Mouse (Mus musculus) stomach, embryonic 14.5 days (tissue): ENCODE measurements around the gene Dennd1b. TPM values are rescaled to one million over a fixed set of nuclear protein-coding genes. Genes with fewer than 3 reads are reported as not detected.

Experiments used
- ATAC-seq: fragments of 200-750 bp; cut with Nextera tagmentation; 2 replicates; pipeline ENCODE4 v1.8.0; 2017; ENCODE audit warnings: low read depth, moderate TSS enrichment; ENCODE audit not compliant: insufficient number of reproducible peaks, insufficient read depth, low FRiP score
- H3K27ac ChIP-seq: fragments of 300-500 bp; sonication (generic); 2 replicates; pipeline ENCODE4 v1.5.1; 2014; ENCODE audit warnings: mild to moderate bottlenecking, low read length, moderate library complexity, mixed read lengths
- H3K27me3 ChIP-seq: fragments of 300-500 bp; sonication (generic); 2 replicates; pipeline ENCODE4 v1.6.1; 2014; ENCODE audit warnings: low read length, control low read depth, mixed read lengths; ENCODE audit not compliant: control insufficient read depth, insufficient read depth
- H3K36me3 ChIP-seq: fragments of 300-500 bp; sonication (generic); 2 replicates; pipeline ENCODE4 v1.6.1; 2014; ENCODE audit warnings: mild to moderate bottlenecking, control low read depth, low read length, moderate library complexity, mixed read lengths; ENCODE audit not compliant: control insufficient read depth, insufficient read depth
- H3K4me1 ChIP-seq: fragments of 300-500 bp; sonication (generic); 2 replicates; pipeline ENCODE4 v1.6.1; 2014; ENCODE audit warnings: low read length, control low read depth, mixed read lengths; ENCODE audit not compliant: control insufficient read depth, insufficient read depth
- H3K4me2 ChIP-seq: fragments of 300-500 bp; sonication (generic); replicated peaks from 2 replicates; pipeline ENCODE4 v1.6.1; 2014; ENCODE audit warnings: low read depth, low read length, control low read depth
- H3K4me3 ChIP-seq: fragments of 300-500 bp; sonication (generic); 2 replicates; pipeline ENCODE4 v1.5.1; 2014; ENCODE audit warnings: low read depth, low read length, control low read depth
- H3K9ac ChIP-seq: fragments of 300-500 bp; sonication (generic); replicated peaks from 2 replicates; pipeline ENCODE4 v1.6.1; 2014; ENCODE audit warnings: low read depth, mild to moderate bottlenecking, control low read depth, low read length, moderate library complexity, mixed read lengths
- H3K9me3 ChIP-seq: fragments of 300-500 bp; sonication (generic); 2 replicates; pipeline ENCODE4 v1.6.1; 2016; ENCODE audit warnings: low read depth, low read length, control low read depth; ENCODE audit not compliant: control insufficient read depth
- whole genome bisulfite sequencing: fragments of 180-500 bp; shearing (Covaris S2); extraction: QIAGEN DNeasy Blood & Tissue Kit; methylation state at CpG from one replicate; pipeline ENCODE4 v1.1.7; 2014; 5-methylcytosine and 5-hydroxymethylcytosine counted together
- polyA plus RNA-seq: library from polyadenylated mRNA; unstranded; fragments of >200 nt; fragmentation: Nextera tagmentation; extraction: Ambion mirVana; gene quantifications from 2 replicates; pipeline ENCODE4 v1.2.1, GENCODE M21; 2014

Dennd1b gene
- polyA plus RNA-seq, 1 experiment from 2014 or later: 12.8 TPM

- H3K27ac ChIP-seq: no peak overlapping the region
- no peak overlapping the region for H3K9ac ChIP-seq
- no peak overlapping the region for H3K4me2 ChIP-seq
- no peaks in the 10 kb centered on the region for H3K4me1 ChIP-seq
- no peaks in the 10 kb centered on the region for H3K36me3 ChIP-seq
- no peak for ATAC-seq
- H3K9me3 ChIP-seq: no peaks in the 10 kb centered on the region
- H3K4me3 ChIP-seq: no peak overlapping the region
- H3K27me3 ChIP-seq: no peaks in the 10 kb centered on the region
These were observed 6.7 kb upstream of the Dennd1b start for GRCm38 (mm10) chr1:138956511-138956910.

GRCm38 (mm10) chr1:138957111-138957510, 6.1 kb upstream of the Dennd1b start:
- Histone ChIP-seq H3K4me3 (no peak overlapping the region), H3K36me3 (no peaks in the 10 kb centered on the region), H3K4me1 (no peaks in the 10 kb centered on the region), H3K4me2 (no peak overlapping the region), H3K9me3 (no peaks in the 10 kb centered on the region), H3K9ac (no peak overlapping the region), H3K27ac (no peak overlapping the region), H3K27me3 (no peaks in the 10 kb centered on the region)
- ATAC-seq: no peak
- 70% methylated on average over 4 of the region's 4 CpGs for WGBS

- Histone ChIP-seq H3K36me3 (no peaks in the 10 kb centered on the region), H3K9me3 (no peaks in the 10 kb centered on the region), H3K4me2 (no peak overlapping the region), H3K27me3 (no peaks in the 10 kb centered on the region), H3K4me1 (no peaks in the 10 kb centered on the region), H3K27ac (no peak overlapping the region), H3K4me3 (no peak overlapping the region), H3K9ac (no peak overlapping the region)
- no peak for ATAC-seq
- 69% methylated on average over 3 of the region's 3 CpGs for WGBS
These were observed 4.4 kb upstream of the Dennd1b start for GRCm38 (mm10) chr1:138958863-138959262.

DNA sequence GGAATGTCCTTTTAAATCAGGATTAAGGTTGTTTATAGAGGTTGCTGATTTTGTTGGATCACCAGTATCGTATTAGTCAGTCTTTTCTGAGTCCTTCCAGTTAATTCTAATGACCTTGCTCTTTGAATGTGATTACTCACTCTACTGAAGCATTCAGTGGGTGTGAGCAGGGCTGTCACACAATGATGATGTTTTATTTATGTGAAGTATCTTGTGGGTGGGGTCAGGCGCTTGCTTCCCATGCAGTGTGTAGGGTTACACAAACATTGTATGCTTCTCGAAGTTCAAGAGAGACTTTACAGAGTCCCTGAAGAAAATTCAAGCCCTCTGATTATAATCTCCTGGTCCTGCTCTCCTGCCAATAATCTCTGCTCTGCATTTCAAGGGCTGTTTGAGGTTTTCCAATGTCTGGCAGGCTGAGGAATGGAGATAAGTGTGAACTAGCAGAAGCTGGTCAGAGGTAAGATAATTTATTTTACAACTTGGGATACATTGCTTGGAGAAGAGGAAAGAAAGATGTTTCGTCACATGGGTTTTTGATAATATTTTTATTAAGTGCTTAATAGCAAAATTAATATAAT, 3.2 kb upstream of the Dennd1b start:
- ATAC-seq: no peak
- 31% methylated on average over 4 of the region's 4 CpGs for WGBS

DNA sequence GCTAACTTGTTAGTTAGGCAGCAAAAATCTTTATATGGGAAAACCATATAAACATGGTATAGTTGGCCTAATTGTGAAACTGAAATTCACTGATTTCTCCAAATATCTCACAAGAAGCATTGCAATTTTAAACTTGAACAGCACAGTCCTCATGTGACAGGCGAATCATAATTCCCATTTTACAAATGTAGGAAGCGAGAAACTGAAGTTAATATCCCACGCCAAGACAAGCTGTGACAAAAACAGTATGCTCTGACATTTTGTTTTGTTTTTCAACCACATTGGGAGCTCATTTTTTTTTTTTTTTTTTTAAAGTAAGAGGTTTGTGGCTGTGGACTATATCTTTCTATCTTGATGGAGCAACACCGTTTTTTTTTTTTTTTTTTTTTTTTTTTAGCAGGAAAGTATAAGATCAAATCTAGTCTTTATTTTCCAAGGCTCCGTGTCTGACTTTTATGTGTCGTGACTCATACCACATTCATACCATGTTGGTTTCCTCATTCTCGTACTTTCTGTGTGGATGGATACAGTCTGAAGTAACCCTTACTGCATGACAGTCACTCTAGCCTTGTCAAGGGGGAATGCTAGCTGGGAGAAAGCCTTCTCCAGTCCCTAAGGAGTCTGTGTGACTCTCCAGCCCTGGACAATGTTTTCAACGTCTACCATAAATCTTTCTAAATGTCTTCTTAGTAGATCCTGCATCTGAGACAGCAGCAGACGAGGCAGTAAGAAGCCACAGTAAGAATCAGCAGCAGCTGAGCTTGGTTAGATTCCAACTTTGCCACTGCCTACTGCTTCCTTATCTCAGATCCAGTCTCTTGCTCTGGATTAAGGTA, 751 bp upstream of the Dennd1b start:
- no peak overlapping the region; the same call in 1 of the 2 replicates for H3K27ac ChIP-seq
- no peaks in the 10 kb centered on the region; the same call in 1 of the 2 replicates for H3K36me3 ChIP-seq
- peak overlapping the region; percentile 62 for H3K4me2 ChIP-seq
- WGBS: 46% methylated on average over 9 of the region's 9 CpGs
- ATAC-seq: no peak
- H3K4me3 ChIP-seq: peak overlapping the region; percentile 69; the same call in 1 of the 2 replicates
- H3K9me3 ChIP-seq: no peaks in the 10 kb centered on the region
- H3K4me1 ChIP-seq: no peaks in the 10 kb centered on the region
- H3K9ac ChIP-seq: no peak overlapping the region
- H3K27me3 ChIP-seq: no peaks in the 10 kb centered on the region

More for the DNA sequence above, 3.2 kb upstream of the Dennd1b start:
- Histone ChIP-seq H3K4me3 (no peak overlapping the region), H3K9me3 (no peaks in the 10 kb centered on the region), H3K27ac (no peak overlapping the region), H3K27me3 (no peaks in the 10 kb centered on the region), H3K9ac (no peak overlapping the region), H3K4me1 (no peaks in the 10 kb centered on the region), H3K4me2 (no peak overlapping the region), H3K36me3 (no peaks in the 10 kb centered on the region)

DNA sequence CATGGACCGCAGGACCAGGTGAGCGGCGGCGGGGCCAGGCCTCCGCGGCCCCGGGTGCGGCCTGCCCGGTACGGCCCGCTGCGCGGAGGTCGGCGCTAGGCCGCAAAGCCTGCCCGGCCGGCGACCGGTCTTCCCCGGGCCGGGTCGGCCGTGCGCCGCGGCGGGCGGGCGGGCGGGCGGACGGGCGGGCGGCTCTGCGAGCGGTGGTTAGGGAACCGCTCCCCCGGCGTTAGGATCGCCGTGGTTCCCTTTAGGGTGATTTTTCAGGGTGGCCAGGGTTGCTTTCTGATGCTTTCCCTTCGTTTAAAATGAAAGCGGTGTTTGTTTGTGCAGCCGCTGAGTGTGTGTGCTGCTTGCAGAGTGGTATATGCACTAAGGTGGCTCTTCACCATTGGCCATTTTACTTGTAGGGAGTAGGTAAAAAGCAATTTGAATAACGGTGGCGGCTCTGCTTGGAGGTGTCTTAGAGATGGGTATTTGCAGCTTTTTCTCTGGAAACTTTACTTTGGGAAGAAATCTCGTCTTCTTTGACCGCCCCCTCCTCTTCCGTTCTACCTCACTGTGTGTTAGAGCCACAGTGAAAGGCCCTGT, 728 bp downstream of the Dennd1b start:
- Histone ChIP-seq H3K4me3 (peak overlapping the region; percentile 69), H3K4me1 (no peaks in the 10 kb centered on the region), H3K9me3 (no peaks in the 10 kb centered on the region), H3K27ac (peak overlapping the region; percentile 85), H3K27me3 (no peaks in the 10 kb centered on the region), H3K4me2 (peak overlapping the region; percentile 62), H3K36me3 (no peaks in the 10 kb centered on the region; the same call in 1 of the 2 replicates), H3K9ac (peak overlapping the region; percentile 88)
- WGBS: under 1% methylated on average over 33 of the region's 50 CpGs
- peak; percentile 71 for ATAC-seq

DNA sequence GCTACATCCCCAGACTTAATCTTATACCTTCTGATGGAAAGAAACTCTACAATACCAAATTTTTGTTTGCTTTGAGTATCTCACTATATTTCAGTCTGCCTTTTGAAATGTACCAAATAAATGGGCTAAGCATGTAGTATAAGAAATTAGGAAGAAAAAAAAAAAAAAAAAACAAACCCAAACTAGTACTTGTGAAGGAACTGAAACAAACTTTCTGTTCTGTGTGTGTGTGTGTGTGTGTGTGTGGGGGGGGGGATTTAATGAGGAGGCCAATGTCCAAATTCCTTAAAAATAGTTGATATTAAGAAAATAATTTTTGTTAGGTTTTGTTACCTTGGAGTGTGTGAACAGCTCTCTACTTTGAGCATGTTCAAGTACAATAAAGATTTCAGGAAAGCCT, 1.8 kb downstream of the Dennd1b start:
- H3K4me2 ChIP-seq: no peak overlapping the region
- no peak overlapping the region for H3K9ac ChIP-seq
- H3K27me3 ChIP-seq: no peaks in the 10 kb centered on the region
- H3K27ac ChIP-seq: no peak overlapping the region
- no peak overlapping the region for H3K4me3 ChIP-seq
- no peaks in the 10 kb centered on the region for H3K9me3 ChIP-seq
- ATAC-seq: no peak
- no peaks in the 10 kb centered on the region for H3K4me1 ChIP-seq
- H3K36me3 ChIP-seq: no peaks in the 10 kb centered on the region; the same call in 1 of the 2 replicates

GRCm38 (mm10) chr1:138965511-138965910, 2.3 kb downstream of the Dennd1b start:
- ATAC-seq: no peak
- no peaks in the 10 kb centered on the region for H3K27me3 ChIP-seq
- no peaks in the 10 kb centered on the region; the same call in 1 of the 2 replicates for H3K36me3 ChIP-seq
- H3K4me2 ChIP-seq: no peak overlapping the region
- no peaks in the 10 kb centered on the region for H3K9me3 ChIP-seq
- H3K27ac ChIP-seq: no peak overlapping the region
- no peak overlapping the region for H3K4me3 ChIP-seq
- H3K9ac ChIP-seq: no peak overlapping the region
- H3K4me1 ChIP-seq: no peaks in the 10 kb centered on the region
- 87% methylated on average over 2 of the region's 2 CpGs for WGBS
